Mouse (Mus musculus): ENCODE results near the gene Otx2. TPM values are rescaled to one million over a fixed set of nuclear protein-coding genes. Genes with fewer than 3 reads are reported as not detected.

Gene Otx2
- total RNA-seq, 1 experiment, result 12.3 TPM

- peak overlapping the region; percentile 34; the same call in 1 of the 2 replicates for H3K27ac ChIP-seq (ENCODE audit: insufficient read depth, low read depth, low read length, poor library complexity, severe bottlenecking)
- H3K4me3 ChIP-seq (ENCODE audit: insufficient read depth in 1 of 2, low read depth in 1 of 2, low read length in 2 of 2, poor library complexity in 1 of 2, severe bottlenecking in 1 of 2), result peak overlapping the region; percentile 74 to 80
- H3K9me3 ChIP-seq (ENCODE audit: control insufficient read depth, insufficient read depth, low read depth, low read length), result no peaks in the 10 kb centered on the region
- H3K4me1 ChIP-seq (ENCODE audit: control insufficient read depth in 2 of 2, insufficient read depth in 2 of 2, low read length in 2 of 2, poor library complexity in 1 of 2), result peaks cover 7% of the 10 kb centered on the region in 2 experiments
- DNase-seq (ENCODE audit: low read depth, low spot score), result no peak
- in situ Hi-C loops (cut with MboI; ENCODE audit: low sequenced_read_pairs in 2 of 2, unreplicated experiment in 2 of 2), result no loop called here
- H3K36me3 ChIP-seq (ENCODE audit: control insufficient read depth, insufficient read depth, low read length, poor library complexity, severe bottlenecking), result peaks cover 8% of the 10 kb centered on the region; the same call in 1 of the 2 replicates
- H3K9ac ChIP-seq (ENCODE audit: insufficient read depth, low read depth, low read length, poor library complexity, severe bottlenecking), result peak overlapping the region; percentile 80
- TF ChIP-seq MAFK (IDR thresholded peaks at IDR 0.05; ENCODE audit: insufficient read depth, low read depth, low read length) (no peak), ZC3H11A (IDR thresholded peaks at IDR 0.05; ENCODE audit: borderline replicate concordance, low read depth, low read length) (no peak), ZNF384 (IDR thresholded peaks at IDR 0.05; ENCODE audit: low read depth, low read length) (no peak), HCFC1 (IDR thresholded peaks at IDR 0.05; ENCODE audit: borderline replicate concordance, insufficient read depth, low read length) (no peak), CHD2 (IDR thresholded peaks at IDR 0.05; ENCODE audit: low read depth, low read length) (no peak)
Measured at GRCm38 (mm10) chr14:48661646-48662567, 11.7 kb downstream of the Otx2 start.

GRCm38 (mm10) chr14:48661151-48661550 is 12.5 kb downstream of the Otx2 start:
- Histone ChIP-seq H3K9me3 (ENCODE audit: control insufficient read depth, insufficient read depth, low read depth, low read length) (no peaks in the 10 kb centered on the region), H3K9ac (ENCODE audit: insufficient read depth, low read depth, low read length, poor library complexity, severe bottlenecking) (peak overlapping the region; percentile 4; the same call in 1 of the 2 replicates), H3K4me3 (ENCODE audit: insufficient read depth in 1 of 2, low read depth in 1 of 2, low read length in 2 of 2, poor library complexity in 1 of 2, severe bottlenecking in 1 of 2) (peak overlapping the region; percentile 74 to 80; a peak in 3 of 4 replicates), H3K27ac (ENCODE audit: insufficient read depth, low read depth, low read length, poor library complexity, severe bottlenecking) (no peak overlapping the region), H3K36me3 (ENCODE audit: control insufficient read depth, insufficient read depth, low read length, poor library complexity, severe bottlenecking) (peaks cover 8% of the 10 kb centered on the region; the same call in 1 of the 2 replicates), H3K4me1 (ENCODE audit: control insufficient read depth in 2 of 2, insufficient read depth in 2 of 2, low read length in 2 of 2, poor library complexity in 1 of 2) (peaks cover 7% of the 10 kb centered on the region in 2 experiments)
- DNase-seq (ENCODE audit: low read depth, low spot score), result no peak
- in situ Hi-C loops (cut with MboI; ENCODE audit: low sequenced_read_pairs in 2 of 2, unreplicated experiment in 2 of 2), result no loop called here
- no peak for TF ChIP-seq ZC3H11A (IDR thresholded peaks at IDR 0.05; ENCODE audit: borderline replicate concordance, low read depth, low read length)
- TF ChIP-seq MAFK (IDR thresholded peaks at IDR 0.05; ENCODE audit: insufficient read depth, low read depth, low read length), result no peak
- TF ChIP-seq ZNF384 (IDR thresholded peaks at IDR 0.05; ENCODE audit: low read depth, low read length), result no peak
- TF ChIP-seq CHD2 (IDR thresholded peaks at IDR 0.05; ENCODE audit: low read depth, low read length), result no peak
- no peak for TF ChIP-seq HCFC1 (IDR thresholded peaks at IDR 0.05; ENCODE audit: borderline replicate concordance, insufficient read depth, low read length)

- Histone ChIP-seq H3K9ac (ENCODE audit: insufficient read depth, low read depth, low read length, poor library complexity, severe bottlenecking) (no peak overlapping the region), H3K4me3 (ENCODE audit: insufficient read depth in 1 of 2, low read depth in 1 of 2, low read length in 2 of 2, poor library complexity in 1 of 2, severe bottlenecking in 1 of 2) (peak overlapping the region; percentile 74 to 80; a peak in 2 of 4 replicates), H3K9me3 (ENCODE audit: control insufficient read depth, insufficient read depth, low read depth, low read length) (no peaks in the 10 kb centered on the region), H3K27ac (ENCODE audit: insufficient read depth, low read depth, low read length, poor library complexity, severe bottlenecking) (no peak overlapping the region), H3K4me1 (ENCODE audit: control insufficient read depth in 2 of 2, insufficient read depth in 2 of 2, low read length in 2 of 2, poor library complexity in 1 of 2) (peaks cover 7% of the 10 kb centered on the region in 2 experiments), H3K36me3 (ENCODE audit: control insufficient read depth, insufficient read depth, low read length, poor library complexity, severe bottlenecking) (peaks cover 8% of the 10 kb centered on the region; the same call in 1 of the 2 replicates)
- TF ChIP-seq ZNF384 (IDR thresholded peaks at IDR 0.05; ENCODE audit: low read depth, low read length) (peak; percentile 78; the same call in 1 of the 2 replicates), HCFC1 (IDR thresholded peaks at IDR 0.05; ENCODE audit: borderline replicate concordance, insufficient read depth, low read length) (no peak)
- no peak for DNase-seq (ENCODE audit: low read depth, low spot score)
- in situ Hi-C loops (cut with MboI; ENCODE audit: low sequenced_read_pairs in 2 of 2, unreplicated experiment in 2 of 2), result no loop called here
Measured at GRCm38 (mm10) chr14:48660593-48660992, 13.0 kb downstream of the Otx2 start.

- H3K9ac ChIP-seq (ENCODE audit: insufficient read depth, low read depth, low read length, poor library complexity, severe bottlenecking), result no peak overlapping the region
- H3K4me1 ChIP-seq (ENCODE audit: control insufficient read depth in 2 of 2, insufficient read depth in 2 of 2, low read length in 2 of 2, poor library complexity in 1 of 2), result peaks cover 7% of the 10 kb centered on the region in 2 experiments
- no peak overlapping the region for H3K4me3 ChIP-seq (ENCODE audit: insufficient read depth in 1 of 2, low read depth in 1 of 2, low read length in 2 of 2, poor library complexity in 1 of 2, severe bottlenecking in 1 of 2)
- TF ChIP-seq MAFK (IDR thresholded peaks at IDR 0.05; ENCODE audit: insufficient read depth, low read depth, low read length) (no peak), ZNF384 (IDR thresholded peaks at IDR 0.05; ENCODE audit: low read depth, low read length) (no peak), HCFC1 (IDR thresholded peaks at IDR 0.05; ENCODE audit: borderline replicate concordance, insufficient read depth, low read length) (no peak), CHD2 (IDR thresholded peaks at IDR 0.05; ENCODE audit: low read depth, low read length) (no peak)
- no peak overlapping the region for H3K27ac ChIP-seq (ENCODE audit: insufficient read depth, low read depth, low read length, poor library complexity, severe bottlenecking)
- no peak for DNase-seq (ENCODE audit: low read depth, low spot score)
- in situ Hi-C loops (cut with MboI; ENCODE audit: low sequenced_read_pairs in 2 of 2, unreplicated experiment in 2 of 2), result no loop called here
- H3K9me3 ChIP-seq (ENCODE audit: control insufficient read depth, insufficient read depth, low read depth, low read length), result no peaks in the 10 kb centered on the region
- peaks cover 8% of the 10 kb centered on the region; the same call in 1 of the 2 replicates for H3K36me3 ChIP-seq (ENCODE audit: control insufficient read depth, insufficient read depth, low read length, poor library complexity, severe bottlenecking)
Measured at GRCm38 (mm10) chr14:48659661-48660060, 14.0 kb downstream of the Otx2 start.
